Mouse (Mus musculus) left cerebral cortex, adult 11 months (tissue): ENCODE measurements at regions not wholly inside any gene's neighbourhood (a gene's known extent, or its start where the extent isn't known, plus 50 kb on each side); places are given as distances from the start of the nearest gene placed in this dataset.
A peak's percentile ranks its signal among the peaks of the same experiment; 100 is the strongest.

Experiments
- DNase-seq: peaks from one replicate; pipeline ENCODE4 v3.0.0; 2022; ENCODE audit warnings: low spot score

DNA sequence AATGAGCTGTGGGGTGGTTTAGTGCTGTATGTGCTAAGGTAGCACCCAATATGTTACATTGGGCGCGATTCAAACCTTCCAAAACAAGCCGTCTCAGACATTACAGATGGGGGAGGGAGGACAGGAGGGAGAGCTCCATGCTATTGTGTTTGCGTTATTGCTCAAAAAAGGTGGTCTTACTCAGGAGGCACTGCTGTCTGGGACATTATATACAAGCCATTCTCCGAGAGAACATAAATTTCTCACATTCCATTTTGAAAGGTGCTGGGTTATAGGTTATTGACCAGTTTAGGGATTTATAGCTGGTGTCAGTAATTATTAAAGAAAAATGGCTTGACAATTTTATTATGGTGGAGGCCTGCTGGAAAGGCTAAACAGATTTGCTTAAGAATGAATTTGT lies 649.4 kb downstream of the Kcnj2 start:
- no peak for DNase-seq

GRCm38 (mm10) chr11:111722276-111722675 lies 656.3 kb downstream of the Kcnj2 start:
- no peak for DNase-seq

- no peak for DNase-seq
Observed at GRCm38 (mm10) chr11:111728148-111728547, 662.2 kb downstream of the Kcnj2 start.

DNA sequence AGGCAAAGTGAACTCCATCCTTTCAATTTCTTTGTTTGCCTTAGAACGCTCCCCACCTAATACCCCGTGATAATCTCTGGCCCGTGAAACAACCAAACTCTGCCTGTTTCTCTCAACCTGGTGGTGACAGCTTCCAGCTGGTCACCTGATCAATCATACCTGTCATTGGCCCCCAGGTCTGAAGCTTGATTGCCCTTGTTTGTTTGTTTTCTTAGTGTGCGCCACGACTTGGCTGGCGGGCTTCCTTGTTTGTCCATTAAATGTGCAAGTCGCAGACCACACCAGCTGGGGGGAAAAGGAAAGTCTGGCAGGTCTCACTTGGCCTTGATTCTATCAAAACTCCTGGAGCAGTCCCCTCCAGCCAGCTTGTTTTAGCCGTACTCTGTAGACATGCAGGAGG lies 666.1 kb downstream of the Kcnj2 start:
- no peak for DNase-seq

DNA sequence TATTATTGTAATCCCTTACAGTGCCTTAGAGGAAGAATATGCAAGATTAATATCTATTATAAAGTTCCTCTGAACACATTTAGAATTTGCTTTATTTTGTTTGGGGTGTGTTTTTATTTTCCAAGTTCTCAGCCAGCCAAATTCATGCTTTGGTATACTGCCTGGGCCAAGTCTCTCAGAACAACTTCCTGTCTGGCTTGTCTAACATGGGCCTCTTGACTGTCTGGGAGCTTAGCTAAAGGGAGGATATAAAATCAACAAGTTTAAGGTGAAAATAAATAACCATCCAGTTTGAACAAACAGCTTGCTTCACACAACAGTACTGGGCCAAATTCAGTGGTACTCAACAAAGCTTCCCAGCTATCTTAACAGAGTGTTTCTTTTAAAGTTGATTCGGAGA lies 669.5 kb downstream of the Kcnj2 start:
- DNase-seq = no peak

DNA sequence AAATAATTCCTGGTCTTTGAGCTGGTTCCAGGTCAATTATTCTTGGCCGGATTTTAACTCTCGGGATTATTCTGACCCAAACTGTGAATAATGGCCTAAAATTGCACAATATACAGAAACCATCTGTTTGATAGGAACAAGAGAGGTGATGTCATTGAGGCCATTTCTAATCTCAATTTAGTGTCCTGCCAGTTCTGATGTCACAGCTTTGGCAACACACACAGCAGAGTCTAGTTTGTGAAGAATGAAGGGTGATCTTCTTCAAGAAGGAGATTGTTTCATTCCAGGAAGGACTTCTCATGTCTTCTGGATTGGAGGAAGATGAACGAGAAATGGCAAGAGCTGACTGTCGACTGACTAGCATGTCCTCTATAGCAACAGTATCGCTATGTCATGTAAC lies 670.0 kb downstream of the Kcnj2 start:
- no peak for DNase-seq

- no peak for DNase-seq
Observed at GRCm38 (mm10) chr11:111743356-111743755, 677.4 kb downstream of the Kcnj2 start.

DNA sequence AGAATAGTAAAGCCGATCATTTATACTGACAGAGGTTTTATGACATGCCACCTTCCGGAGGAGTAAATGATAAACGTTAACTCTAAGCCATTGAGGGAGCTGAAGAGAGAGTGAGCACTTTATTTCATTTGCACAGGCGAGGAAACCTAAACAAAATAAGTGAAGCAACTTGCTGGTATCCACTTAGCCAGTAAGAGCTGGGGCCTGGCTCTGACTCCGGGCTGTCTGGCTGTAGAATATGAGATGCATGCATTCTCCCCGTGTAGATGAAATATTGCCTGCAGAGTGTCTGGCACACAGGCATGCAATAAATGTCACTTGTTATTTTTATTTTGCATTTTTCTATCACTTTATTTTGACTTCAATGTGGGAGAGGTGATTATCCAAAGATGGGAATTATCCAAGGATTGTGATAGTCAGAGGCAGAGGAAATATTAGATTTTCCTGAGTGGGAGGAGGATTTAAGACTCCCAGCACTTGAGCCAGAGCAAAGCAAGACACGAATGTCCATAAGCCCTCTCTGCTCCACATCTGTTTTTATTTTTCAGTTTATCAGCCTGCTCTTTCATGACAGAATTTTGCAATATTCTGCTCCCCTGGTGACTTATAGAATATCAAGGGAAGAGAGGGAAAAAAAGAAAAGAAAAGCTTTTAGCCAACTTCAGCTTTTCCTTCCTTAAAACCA lies 681.4 kb downstream of the Kcnj2 start:
- no peak for DNase-seq

- no peak for DNase-seq
Observed at GRCm38 (mm10) chr11:111747947-111748322, 682.0 kb downstream of the Kcnj2 start.

DNA sequence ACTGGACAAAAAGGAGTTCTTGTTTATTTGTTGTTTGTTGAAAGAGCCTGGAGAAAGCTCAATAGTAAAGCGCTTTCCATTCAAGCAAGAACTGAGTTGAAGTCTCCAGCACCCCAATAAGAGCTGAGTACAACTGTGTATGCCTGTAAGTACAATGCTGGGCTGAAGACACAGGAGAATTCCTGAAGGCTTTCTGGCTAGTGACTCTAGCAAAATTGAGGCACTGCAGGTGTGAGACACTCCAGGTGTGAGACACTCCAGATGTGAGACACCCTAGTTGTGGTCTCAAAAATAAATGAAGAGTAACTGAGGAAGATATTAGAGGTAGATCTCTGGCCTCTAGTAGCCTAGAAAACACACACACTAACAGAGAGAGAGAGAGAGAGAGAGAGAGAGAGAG lies 682.5 kb downstream of the Kcnj2 start:
- DNase-seq = no peak

- DNase-seq = no peak
Observed at GRCm38 (mm10) chr11:111754735-111755134, 688.8 kb downstream of the Kcnj2 start.

- no peak for DNase-seq
Observed at GRCm38 (mm10) chr11:111763081-111763480, 697.1 kb downstream of the Kcnj2 start.

DNA sequence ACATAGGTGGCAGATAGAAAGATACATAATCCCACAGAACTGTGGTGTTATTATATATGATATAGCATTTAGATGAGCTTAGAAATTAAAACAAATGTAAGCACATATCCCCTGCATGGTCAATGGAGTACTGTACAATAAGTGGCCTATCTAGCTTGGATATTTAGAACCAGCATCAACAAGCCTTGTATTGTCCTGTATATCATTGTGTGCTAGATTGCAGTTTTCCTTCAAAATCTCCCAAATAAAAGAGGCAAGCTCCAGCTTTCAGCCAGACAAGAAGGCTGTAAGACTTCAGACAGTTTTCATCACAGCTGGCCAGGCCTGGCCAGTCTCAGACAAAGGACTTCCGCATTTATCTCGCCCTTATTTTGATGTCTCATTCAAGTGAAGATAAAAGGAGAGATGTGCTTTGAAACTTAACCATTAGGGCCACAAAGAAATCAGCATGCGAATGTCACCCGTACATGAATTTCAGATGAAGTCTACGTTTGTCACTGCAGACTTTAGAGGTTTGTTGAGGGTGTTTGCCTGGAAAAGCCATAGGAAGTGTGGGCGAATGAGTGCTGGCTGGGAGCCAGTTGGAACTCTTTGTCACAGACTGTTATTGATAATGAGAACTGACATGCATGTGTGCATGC lies 700.5 kb downstream of the Kcnj2 start:
- no peak for DNase-seq

GRCm38 (mm10) chr11:111767012-111767392 lies 701.0 kb downstream of the Kcnj2 start:
- DNase-seq = no peak

DNA sequence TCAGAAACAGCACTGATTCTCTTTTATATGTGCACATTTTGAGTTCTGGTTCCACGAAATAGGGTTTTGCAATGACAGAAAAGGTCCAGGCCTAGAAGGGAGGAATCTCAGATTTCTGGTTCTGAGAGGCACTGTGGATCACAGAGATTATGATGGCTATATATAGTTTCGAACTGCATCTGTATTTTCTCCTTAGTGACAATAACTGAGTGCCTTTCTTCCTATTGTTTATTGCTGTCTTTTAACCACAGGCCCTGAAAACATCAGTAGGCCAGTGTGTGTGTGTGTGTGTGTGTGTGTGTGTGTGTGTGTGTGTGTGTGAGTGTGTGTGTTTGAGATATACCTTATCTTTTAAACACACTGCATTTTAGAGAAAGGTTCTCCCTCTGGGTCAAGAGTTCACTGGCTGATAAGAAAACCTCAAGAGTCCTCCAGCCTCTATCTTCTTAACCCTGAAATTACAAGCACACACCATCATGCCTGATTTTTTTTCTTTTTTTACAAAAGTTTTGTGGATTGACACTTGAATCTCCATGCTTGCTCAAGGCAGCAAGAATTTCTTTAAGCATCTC lies 708.2 kb downstream of the Kcnj2 start:
- DNase-seq = no peak

DNA sequence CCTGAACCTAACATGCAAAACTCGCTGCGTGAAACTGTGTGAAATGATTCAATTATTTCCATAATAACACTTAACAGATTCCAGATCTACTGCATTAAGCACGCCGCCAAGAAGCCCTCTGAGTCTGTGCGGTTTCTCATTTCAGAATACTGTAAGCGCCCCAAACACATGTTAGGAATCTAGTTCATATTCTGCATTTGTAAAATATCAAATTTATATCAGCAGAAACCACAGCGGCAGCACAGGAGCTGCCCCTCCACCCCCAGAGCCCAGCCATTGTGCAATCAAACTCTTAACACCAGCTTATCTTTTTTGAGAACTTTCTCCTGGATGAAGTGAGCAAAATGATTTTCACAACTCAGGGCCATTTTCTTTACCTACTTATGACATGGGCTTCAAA lies 715.4 kb downstream of the Kcnj2 start:
- DNase-seq = no peak

DNA sequence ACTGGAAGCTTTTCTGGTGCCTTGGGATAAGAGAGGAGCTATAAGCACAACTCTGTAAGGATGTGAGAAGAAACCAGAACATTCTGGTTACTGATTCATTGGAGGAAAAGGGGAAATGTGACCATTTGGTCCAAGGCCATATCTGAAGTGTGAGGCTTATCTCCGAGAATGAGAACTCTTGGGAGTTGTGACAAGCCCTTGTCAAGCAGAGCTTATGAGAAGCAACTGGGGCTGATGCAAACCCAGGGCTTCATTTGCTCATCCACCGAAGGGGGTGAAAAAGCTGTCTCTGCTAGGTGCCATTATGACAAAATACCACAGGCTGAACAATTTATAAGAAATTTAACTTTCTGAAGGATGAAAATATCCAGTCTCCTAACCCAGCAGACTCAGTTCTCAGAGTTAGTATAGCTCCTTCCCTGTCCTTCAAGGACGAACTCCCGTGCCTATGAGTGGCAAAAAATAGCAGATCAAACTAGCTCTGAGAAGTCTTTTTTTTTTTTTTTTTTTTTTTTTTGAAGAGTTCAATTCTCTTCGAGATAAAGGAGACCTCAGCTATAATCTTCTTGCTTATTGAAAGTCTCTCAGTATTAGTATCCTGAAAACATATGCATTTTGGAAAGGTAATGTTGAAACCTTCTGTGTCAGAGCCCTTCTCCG lies 725.4 kb downstream of the Kcnj2 start:
- no peak for DNase-seq

- no peak for DNase-seq
Observed at GRCm38 (mm10) chr11:111801033-111801432, 735.1 kb downstream of the Kcnj2 start.

DNA sequence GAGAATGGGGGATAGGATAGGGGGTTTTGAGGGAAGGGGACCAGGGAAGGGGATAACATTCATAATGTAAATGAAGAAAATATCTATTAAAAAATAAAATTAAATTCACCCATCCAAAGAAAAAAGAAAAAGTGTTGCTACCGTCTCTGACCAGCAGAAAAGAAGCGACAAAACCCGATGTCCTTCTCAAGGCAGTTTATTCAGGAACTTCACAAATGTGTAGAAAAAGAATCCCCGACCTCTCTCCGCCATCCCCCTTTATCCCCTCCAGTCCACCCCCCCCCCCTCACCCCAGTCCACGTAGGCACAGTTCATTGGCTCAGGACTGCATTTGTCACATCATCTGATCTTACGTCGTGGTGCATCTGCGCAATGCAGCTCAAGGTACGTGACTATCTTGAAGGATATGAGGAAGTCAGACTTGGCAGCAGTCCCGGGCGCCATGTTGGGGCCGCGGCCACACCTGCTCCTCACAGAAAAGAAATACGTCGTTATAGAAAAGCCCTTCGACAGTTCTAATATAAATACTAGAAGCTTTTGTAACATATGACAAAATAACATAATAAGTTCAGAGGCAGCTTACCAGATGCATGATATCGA lies 750.3 kb downstream of the Kcnj2 start:
- no peak for DNase-seq

GRCm38 (mm10) chr11:111818124-111818523 lies 752.2 kb downstream of the Kcnj2 start:
- DNase-seq = peak; percentile 30

- DNase-seq = no peak
Observed at GRCm38 (mm10) chr11:111820356-111820755, 754.4 kb downstream of the Kcnj2 start.

DNA sequence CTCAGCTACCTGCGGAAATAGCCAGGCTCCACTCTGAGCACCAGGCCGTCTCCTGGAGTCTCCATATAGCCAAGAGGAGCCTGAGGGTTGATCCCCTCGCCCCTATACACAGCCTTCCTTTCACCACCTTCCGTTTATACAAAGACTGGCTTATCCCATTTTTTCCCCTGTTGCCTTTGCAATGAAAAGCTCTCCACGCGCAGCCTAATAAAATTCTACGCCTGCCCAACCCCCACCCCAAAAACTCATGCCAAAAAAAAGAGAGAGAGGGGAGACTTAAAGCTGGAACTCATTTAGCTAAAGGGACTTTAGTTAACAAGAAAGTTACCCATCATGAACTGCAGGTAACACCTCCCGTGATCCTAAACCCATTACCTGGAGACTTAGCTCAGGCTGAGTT lies 762.5 kb downstream of the Kcnj2 start:
- DNase-seq = no peak

DNA sequence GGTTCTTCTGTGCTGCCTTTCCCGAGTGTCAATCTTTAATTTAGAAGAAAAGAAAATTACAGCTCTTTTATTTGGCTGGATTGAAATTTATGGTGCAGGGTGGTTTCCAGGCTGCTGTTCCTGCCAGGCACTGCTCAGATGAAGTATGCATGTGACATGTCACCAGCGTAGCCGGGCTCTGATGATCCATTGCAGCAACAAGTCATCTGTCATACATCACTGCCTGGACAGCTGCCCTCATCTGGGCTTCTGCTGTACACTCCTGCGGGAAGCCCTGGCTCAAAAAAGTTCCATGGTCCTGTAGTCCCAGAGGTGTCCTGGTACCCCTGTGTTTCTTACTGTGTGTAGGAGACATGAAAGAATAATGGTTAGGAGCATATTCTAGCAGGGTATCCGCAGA lies 773.0 kb downstream of the Kcnj2 start:
- no peak for DNase-seq
